Comparison of ENCODE assay signal across 27 mouse cellular contexts in the genomic region with DNA sequence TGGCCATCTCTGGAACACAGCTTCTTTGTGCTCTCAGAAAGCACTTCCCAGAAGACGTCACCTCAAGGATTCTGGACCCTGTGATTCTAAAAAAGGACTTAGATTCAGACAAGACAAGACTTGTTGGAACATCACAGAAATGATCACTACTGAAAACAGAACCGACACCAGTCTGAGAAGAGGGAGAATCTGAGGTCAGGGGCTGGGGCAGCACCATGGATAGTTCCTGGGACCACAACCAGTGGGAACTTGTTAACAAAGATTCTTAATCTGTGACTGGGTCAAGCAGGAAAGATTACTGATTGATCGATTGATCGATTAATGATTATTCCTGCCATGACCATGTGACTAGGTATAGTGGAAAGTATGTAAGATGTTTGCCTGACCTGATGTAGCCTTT.
A peak's percentile ranks its signal among the peaks of the same experiment; 100 is the strongest.
DNase-seq lines count a peak whose midpoint lies in the region; ATAC-seq lines count a peak whose summit lies in the region.
"Had no signal": no experiment of that assay in that cellular context is flagged by ENCODE, and none has a peak within 500 bp of the region (broad histone marks: within the 10 kb centered on the region; RNA-seq: fewer than 3 reads in every experiment).

No protein-coding gene starts in this region.

- no peak overlapping the region for H3K27ac ChIP-seq in intestine, embryonic 14.5 days (ENCODE audit: low read depth)
- H3K27ac ChIP-seq in intestine, embryonic 16.5 days (ENCODE audit: low read length): no peak overlapping the region
- no peak overlapping the region for H3K27ac ChIP-seq in limb, embryonic 11.5 days (replicated peaks; ENCODE audit: low read depth, low read length)
- H3K27ac ChIP-seq: embryonic facial prominence, embryonic 12.5 days; forebrain, embryonic 12.5 days; heart, embryonic 15.5 days; hindbrain, embryonic 13.5 days; kidney, embryonic 15.5 days; limb, embryonic 12.5 days; liver, embryonic 12.5 days; midbrain, embryonic 13.5 days; neural tube, embryonic 13.5 days; stomach, embryonic 15.5 days had no signal

- no peak overlapping the region for H3K4me3 ChIP-seq in intestine, embryonic 14.5 days (ENCODE audit: low read depth, low read length)
- no peak overlapping the region for H3K4me3 ChIP-seq in intestine, embryonic 16.5 days (ENCODE audit: low read length)
- no peak overlapping the region for H3K4me3 ChIP-seq in limb, embryonic 11.5 days (ENCODE audit: low read depth, low read length)
- H3K4me3 ChIP-seq: embryonic facial prominence, embryonic 12.5 days; erythroblast, embryonic 14.5 days; forebrain, embryonic 12.5 days; heart, embryonic 15.5 days; hindbrain, embryonic 13.5 days; kidney, embryonic 15.5 days; limb, embryonic 12.5 days; liver, embryonic 12.5 days; midbrain, embryonic 13.5 days; neural tube, embryonic 13.5 days; stomach, embryonic 15.5 days had no signal

- no peak for ATAC-seq in intestine, embryonic 14.5 days (replicated peaks; ENCODE audit: low FRiP score, low TSS enrichment, low read depth)
- no peak for ATAC-seq in intestine, embryonic 16.5 days
- no peak for ATAC-seq in limb, embryonic 11.5 days (ENCODE audit: insufficient number of reproducible peaks, low FRiP score, low TSS enrichment, low read depth)
- no peak for ATAC-seq in erythroblast, adult 5-6 weeks (replicated peaks; ENCODE audit: low FRiP score, poor library complexity, severe bottlenecking)
- ATAC-seq: inflammation-experienced regulatory T-cells, adult 6 months; liver, embryonic 12.5 days; midbrain, embryonic 13.5 days had no signal

- H3K9me3 ChIP-seq in intestine, embryonic 14.5 days (ENCODE audit: control insufficient read depth, low read length): no peaks in the 10 kb centered on the region
- H3K9me3 ChIP-seq in intestine, embryonic 16.5 days (ENCODE audit: control insufficient read depth, low read length): no peaks in the 10 kb centered on the region
- no peaks in the 10 kb centered on the region for H3K9me3 ChIP-seq in limb, embryonic 11.5 days (ENCODE audit: control insufficient read depth, low read length)
- H3K9me3 ChIP-seq: embryonic facial prominence, embryonic 12.5 days; forebrain, embryonic 12.5 days; heart, embryonic 15.5 days; hindbrain, embryonic 13.5 days; kidney, embryonic 15.5 days; limb, embryonic 12.5 days; liver, embryonic 12.5 days; midbrain, embryonic 13.5 days; neural tube, embryonic 13.5 days; stomach, embryonic 15.5 days had no signal

- no peak overlapping the region for H3K9ac ChIP-seq in intestine, embryonic 14.5 days (ENCODE audit: low read length)
- no peak overlapping the region for H3K9ac ChIP-seq in intestine, embryonic 16.5 days (ENCODE audit: low read depth, low read length)
- H3K9ac ChIP-seq in limb, embryonic 11.5 days (ENCODE audit: low read length): no peak overlapping the region
- H3K9ac ChIP-seq: embryonic facial prominence, embryonic 12.5 days; forebrain, embryonic 12.5 days; heart, embryonic 15.5 days; hindbrain, embryonic 13.5 days; kidney, embryonic 15.5 days; limb, embryonic 12.5 days; liver, embryonic 12.5 days; midbrain, embryonic 13.5 days; neural tube, embryonic 13.5 days; stomach, embryonic 15.5 days had no signal

- H3K4me1 ChIP-seq in intestine, embryonic 14.5 days (replicated peaks; ENCODE audit: control insufficient read depth, insufficient read depth, low read length): no peaks in the 10 kb centered on the region
- no peaks in the 10 kb centered on the region for H3K4me1 ChIP-seq in intestine, embryonic 16.5 days (ENCODE audit: control insufficient read depth, insufficient read depth, low read length)
- no peaks in the 10 kb centered on the region for H3K4me1 ChIP-seq in limb, embryonic 11.5 days (ENCODE audit: control insufficient read depth, insufficient read depth, low read length)
- H3K4me1 ChIP-seq: embryonic facial prominence, embryonic 12.5 days; forebrain, embryonic 12.5 days; heart, embryonic 15.5 days; hindbrain, embryonic 13.5 days; kidney, embryonic 15.5 days; limb, embryonic 12.5 days; liver, embryonic 12.5 days; midbrain, embryonic 13.5 days; neural tube, embryonic 13.5 days; stomach, embryonic 15.5 days had no signal

- H3K4me2 ChIP-seq in intestine, embryonic 14.5 days (ENCODE audit: low read length): no peak overlapping the region
- H3K4me2 ChIP-seq in intestine, embryonic 16.5 days (ENCODE audit: low read depth, low read length): no peak overlapping the region
- no peak overlapping the region for H3K4me2 ChIP-seq in limb, embryonic 11.5 days (ENCODE audit: low read depth, severe bottlenecking)
- H3K4me2 ChIP-seq: embryonic facial prominence, embryonic 12.5 days; forebrain, embryonic 12.5 days; heart, embryonic 15.5 days; hindbrain, embryonic 13.5 days; kidney, embryonic 15.5 days; limb, embryonic 12.5 days; liver, embryonic 12.5 days; midbrain, embryonic 13.5 days; neural tube, embryonic 13.5 days; stomach, embryonic 15.5 days had no signal

- peak; percentile 52 for DNase-seq in intestine, embryonic 14.5 days (ENCODE audit: low spot score)
- DNase-seq in ES-CJ7 (ENCODE audit: low read depth, low spot score): peak; percentile 4
- DNase-seq in embryo, embryonic 11 days: peak; percentile 23
- peak; percentile 38 for DNase-seq in limb, embryonic 11.5 days (ENCODE audit: low spot score)
- no peak for DNase-seq in urinary bladder, postnatal 36 days (ENCODE audit: low spot score in 2 of 2)
- no peak for DNase-seq in urinary bladder, adult 2 months (ENCODE audit: low spot score)
- DNase-seq: adrenal gland, adult 2 months; cerebellum, adult 11-12 months; cerebellum, postnatal 10 days; gastrocnemius, postnatal 36 days; heart, postnatal 36 days; lung, adult 2 months; thymus, postnatal 36 days had no signal

- H3K27me3 ChIP-seq in intestine, embryonic 14.5 days (replicated peaks; ENCODE audit: control insufficient read depth, insufficient read depth, low read length): no peaks in the 10 kb centered on the region
- H3K27me3 ChIP-seq in intestine, embryonic 16.5 days (replicated peaks; ENCODE audit: control insufficient read depth, insufficient read depth, low read length): no peaks in the 10 kb centered on the region; the same call in 1 of the 2 replicates
- no peaks in the 10 kb centered on the region for H3K27me3 ChIP-seq in limb, embryonic 11.5 days (ENCODE audit: control insufficient read depth, insufficient read depth, low read length)
- H3K27me3 ChIP-seq: embryonic facial prominence, embryonic 12.5 days; forebrain, embryonic 12.5 days; heart, embryonic 15.5 days; hindbrain, embryonic 13.5 days; kidney, embryonic 15.5 days; limb, embryonic 12.5 days; liver, embryonic 12.5 days; midbrain, embryonic 13.5 days; neural tube, embryonic 13.5 days; stomach, embryonic 15.5 days had no signal

- no peaks in the 10 kb centered on the region for H3K36me3 ChIP-seq in intestine, embryonic 14.5 days (ENCODE audit: control insufficient read depth, insufficient read depth, low read length)
- H3K36me3 ChIP-seq in intestine, embryonic 16.5 days (ENCODE audit: control insufficient read depth, insufficient read depth, low read length): no peaks in the 10 kb centered on the region
- H3K36me3 ChIP-seq in limb, embryonic 11.5 days (ENCODE audit: control insufficient read depth, insufficient read depth, low read length): no peaks in the 10 kb centered on the region
- H3K36me3 ChIP-seq: embryonic facial prominence, embryonic 12.5 days; forebrain, embryonic 12.5 days; heart, embryonic 15.5 days; hindbrain, embryonic 13.5 days; kidney, embryonic 15.5 days; limb, embryonic 12.5 days; liver, embryonic 12.5 days; midbrain, embryonic 13.5 days; neural tube, embryonic 13.5 days; stomach, embryonic 15.5 days had no signal

- WGBS in intestine, embryonic 14.5 days: 85% methylated on average over 4 of the region's 4 CpGs
- 79% methylated on average over 4 of the region's 4 CpGs for WGBS in intestine, embryonic 16.5 days
- WGBS in limb, embryonic 11.5 days: 81% methylated on average over 4 of the region's 4 CpGs

Comparison
In these comparisons a context has a peak if more than half of its experiments do, and no peak if none do; other contexts are left out.
1. DNase-seq: peak in intestine, embryonic 14.5 days (single experiment), ES-CJ7 (single experiment), embryo, embryonic 11 days (single experiment) and limb, embryonic 11.5 days (single experiment); none in urinary bladder, postnatal 36 days (0 of 2) and urinary bladder, adult 2 months (single experiment).